Mouse (Mus musculus) stomach, embryonic 16.5 days (tissue): ENCODE results near the gene Olfr649. TPM values are rescaled to one million over a fixed set of nuclear protein-coding genes. Genes with fewer than 3 reads are reported as not detected.

Experiments
- ATAC-seq: fragments of 200-750 bp; cut with Nextera tagmentation; 2 replicates; pipeline ENCODE4 v1.8.0; 2017; ENCODE audit warnings: moderate number of reproducible peaks, moderate TSS enrichment; ENCODE audit not compliant: insufficient read depth, low FRiP score
- H3K27ac ChIP-seq: fragments of 300-500 bp; sonication (generic); 2 replicates; pipeline ENCODE4 v1.5.1; 2014; ENCODE audit warnings: low read length
- H3K27me3 ChIP-seq: fragments of 300-500 bp; sonication (generic); 2 replicates; pipeline ENCODE4 v1.6.1; 2014; ENCODE audit warnings: low read length, control low read depth, mixed read lengths; ENCODE audit not compliant: control insufficient read depth, insufficient read depth
- H3K36me3 ChIP-seq: fragments of 300-500 bp; sonication (generic); 2 replicates; pipeline ENCODE4 v1.6.1; 2014; ENCODE audit warnings: low read length; ENCODE audit not compliant: control insufficient read depth, insufficient read depth
- H3K4me1 ChIP-seq: fragments of 300-500 bp; sonication (generic); 2 replicates; pipeline ENCODE4 v1.6.1; 2014; ENCODE audit warnings: low read length, control low read depth, mixed read lengths; ENCODE audit not compliant: control insufficient read depth, insufficient read depth
- H3K4me2 ChIP-seq: fragments of 300-500 bp; sonication (generic); 2 replicates; pipeline ENCODE4 v1.6.1; 2014; ENCODE audit warnings: low read depth, low read length, mixed read lengths
- H3K4me3 ChIP-seq: fragments of 300-500 bp; sonication (generic); replicated peaks from 2 replicates; pipeline ENCODE4 v1.5.1; 2014; ENCODE audit warnings: mild to moderate bottlenecking, low read length
- H3K9ac ChIP-seq: fragments of 300-500 bp; sonication (generic); 2 replicates; pipeline ENCODE4 v1.6.1; 2014; ENCODE audit warnings: low read length
- H3K9me3 ChIP-seq: fragments of 300-500 bp; sonication (generic); replicated peaks from 2 replicates; pipeline ENCODE4 v1.6.1; 2016; ENCODE audit warnings: low read length, control low read depth; ENCODE audit not compliant: control insufficient read depth
- WGBS: fragments of 180-500 bp; shearing (Covaris S2); extraction: QIAGEN DNeasy Blood & Tissue Kit; methylation state at CpG from one replicate; pipeline ENCODE4 v1.1.7; 2014; 5-methylcytosine and 5-hydroxymethylcytosine counted together
- polyA plus RNA-seq: library from polyadenylated mRNA; unstranded; fragments of >200 nt; fragmentation: Nextera tagmentation; extraction: Ambion mirVana; gene quantifications from 2 replicates; pipeline ENCODE4 v1.2.1, GENCODE M21; 2015

Gene Olfr649
- polyA plus RNA-seq, 1 experiment from 2014 or later = not detected

GRCm38 (mm10) chr7:104206197-104206596 is 10.4 kb upstream of the Olfr649 start:
- Histone ChIP-seq H3K27me3 (no peaks in the 10 kb centered on the region), H3K4me3 (no peak overlapping the region), H3K27ac (no peak overlapping the region), H3K36me3 (no peaks in the 10 kb centered on the region), H3K4me1 (no peaks in the 10 kb centered on the region), H3K4me2 (no peak overlapping the region), H3K9me3 (no peaks in the 10 kb centered on the region), H3K9ac (no peak overlapping the region)
- 90% methylated on average over 7 of the region's 7 CpGs for WGBS
- no peak for ATAC-seq

DNA sequence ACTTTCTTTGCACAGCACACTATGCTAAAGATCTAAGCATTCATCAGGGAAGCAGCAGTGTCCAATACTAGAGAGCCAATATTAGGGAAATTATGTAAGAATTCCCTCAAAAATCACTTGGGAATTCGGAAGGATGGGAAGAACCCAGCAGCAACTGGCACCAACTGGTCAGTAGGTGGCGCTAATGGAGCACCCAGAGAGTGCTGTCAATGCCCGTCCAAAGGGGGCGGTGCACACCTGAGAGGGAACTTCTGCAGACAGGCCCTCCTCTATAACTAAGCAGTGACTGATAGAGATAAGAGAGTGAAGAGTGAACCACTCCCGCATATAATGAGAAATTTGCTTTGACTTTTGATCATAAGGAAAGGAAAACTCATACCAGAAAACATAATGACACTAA is 4.0 kb upstream of the Olfr649 start:
- Histone ChIP-seq H3K9ac (no peak overlapping the region), H3K4me3 (no peak overlapping the region), H3K4me1 (no peaks in the 10 kb centered on the region), H3K27ac (no peak overlapping the region), H3K9me3 (no peaks in the 10 kb centered on the region), H3K27me3 (no peaks in the 10 kb centered on the region), H3K4me2 (no peak overlapping the region), H3K36me3 (no peaks in the 10 kb centered on the region)
- 4% methylated on average over 5 of the region's 5 CpGs for WGBS
- ATAC-seq = peak; percentile 44; the same call in 1 of the 2 replicates

GRCm38 (mm10) chr7:104191275-104191674 is 4.5 kb downstream of the Olfr649 start:
- no peak for ATAC-seq
- no peaks in the 10 kb centered on the region for H3K36me3 ChIP-seq
- no peaks in the 10 kb centered on the region for H3K4me1 ChIP-seq
- no peak overlapping the region for H3K9ac ChIP-seq
- no peak overlapping the region for H3K4me3 ChIP-seq
- no peak overlapping the region for H3K27ac ChIP-seq
- 54% methylated on average over 9 of the region's 9 CpGs for WGBS
- no peaks in the 10 kb centered on the region for H3K27me3 ChIP-seq
- no peaks in the 10 kb centered on the region for H3K9me3 ChIP-seq
- H3K4me2 ChIP-seq = no peak overlapping the region

GRCm38 (mm10) chr7:104183292-104183691 is 12.5 kb downstream of the Olfr649 start, which contains the start of gene Olfr648:
Gene Olfr648, minus strand, starts transcription at chr7:104183392.
- Histone ChIP-seq H3K36me3 (no peaks in the 10 kb centered on the region), H3K27ac (no peak within 1 kb of the TSS), H3K27me3 (no peaks in the 10 kb centered on the region), H3K4me1 (no peaks in the 10 kb centered on the region), H3K9me3 (no peaks in the 10 kb centered on the region), H3K4me2 (no peak within 1 kb of the TSS), H3K9ac (no peak within 1 kb of the TSS), H3K4me3 (no peak within 1 kb of the TSS)
- ATAC-seq = no peak
- 92% methylated on average over 2 of the region's 2 CpGs for WGBS

GRCm38 (mm10) chr7:104179074-104179473 is 16.7 kb downstream of the Olfr649 start:
- Histone ChIP-seq H3K9me3 (no peaks in the 10 kb centered on the region), H3K27ac (no peak overlapping the region), H3K27me3 (no peaks in the 10 kb centered on the region), H3K36me3 (no peaks in the 10 kb centered on the region), H3K9ac (no peak overlapping the region), H3K4me3 (no peak overlapping the region), H3K4me1 (no peaks in the 10 kb centered on the region), H3K4me2 (no peak overlapping the region)
- WGBS = 81% methylated on average over 1 of the region's 1 CpGs
- ATAC-seq = no peak

GRCm38 (mm10) chr7:104178422-104179054 is 17.2 kb downstream of the Olfr649 start:
- WGBS = 71% methylated on average over 5 of the region's 5 CpGs
- Histone ChIP-seq H3K9me3 (no peaks in the 10 kb centered on the region), H3K36me3 (no peaks in the 10 kb centered on the region)

DNA sequence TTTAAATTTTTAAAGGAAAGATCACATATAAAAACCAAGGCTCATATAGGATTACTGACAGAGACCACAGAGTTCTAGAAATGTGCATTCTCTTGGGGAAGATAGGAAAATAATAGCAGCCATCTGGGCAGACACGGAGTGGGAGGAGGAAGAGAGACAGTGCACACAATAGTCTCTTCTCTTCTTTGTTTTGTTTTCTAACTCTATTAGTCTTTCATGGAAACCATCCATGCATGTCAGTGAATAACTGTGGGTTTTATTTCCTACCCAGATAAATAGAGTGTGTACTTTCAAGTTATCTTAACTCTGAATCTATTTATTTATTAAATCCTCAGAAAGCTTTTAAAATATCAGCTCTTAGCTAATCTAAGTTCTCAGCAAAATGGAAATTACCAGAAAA is 20.7 kb downstream of the Olfr649 start:
- no peaks in the 10 kb centered on the region for H3K9me3 ChIP-seq
- no peak overlapping the region for H3K27ac ChIP-seq
- no peaks in the 10 kb centered on the region for H3K27me3 ChIP-seq
- H3K4me3 ChIP-seq = no peak overlapping the region
- H3K36me3 ChIP-seq = no peaks in the 10 kb centered on the region
- no peak overlapping the region for H3K9ac ChIP-seq
- ATAC-seq = no peak
- WGBS = 64% methylated on average over 1 of the region's 1 CpGs
- H3K4me1 ChIP-seq = no peaks in the 10 kb centered on the region
- no peak overlapping the region for H3K4me2 ChIP-seq

More at GRCm38 (mm10) chr7:104178422-104179054, 17.2 kb downstream of the Olfr649 start:
- Histone ChIP-seq H3K4me1 (no peaks in the 10 kb centered on the region), H3K4me3 (no peak overlapping the region), H3K27me3 (no peaks in the 10 kb centered on the region), H3K27ac (no peak overlapping the region), H3K4me2 (no peak overlapping the region), H3K9ac (no peak overlapping the region)
- no peak for ATAC-seq

- Histone ChIP-seq H3K4me1 (no peaks in the 10 kb centered on the region), H3K4me3 (no peak overlapping the region), H3K4me2 (no peak overlapping the region), H3K9ac (no peak overlapping the region), H3K9me3 (no peaks in the 10 kb centered on the region), H3K27ac (no peak overlapping the region), H3K27me3 (no peaks in the 10 kb centered on the region), H3K36me3 (no peaks in the 10 kb centered on the region)
- WGBS = 67% methylated on average over 6 of the region's 6 CpGs
- no peak for ATAC-seq
Measured at GRCm38 (mm10) chr7:104169634-104170204, 26.1 kb downstream of the Olfr649 start.

DNA sequence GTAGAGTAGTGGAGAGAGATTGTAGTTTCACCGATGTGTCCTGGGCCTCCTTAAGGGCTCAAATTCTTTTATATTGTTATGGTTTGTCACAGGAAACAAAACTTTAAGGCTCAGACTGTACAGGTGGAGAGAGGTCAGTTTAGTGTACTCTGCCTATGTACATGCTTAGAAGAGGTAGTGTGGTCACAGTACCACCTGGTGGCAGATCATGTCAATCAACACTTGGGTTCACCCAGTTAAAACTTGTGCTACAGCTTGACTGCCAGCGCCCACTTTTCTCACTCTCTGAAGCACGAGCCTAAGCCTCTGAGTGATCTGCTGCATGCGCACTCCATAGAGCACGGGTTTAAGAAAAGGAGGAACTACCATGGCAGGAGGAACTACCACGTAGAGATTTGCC is 28.7 kb downstream of the Olfr649 start:
- ATAC-seq = no peak
- H3K27ac ChIP-seq = no peak overlapping the region
- no peak overlapping the region for H3K4me3 ChIP-seq
- no peak overlapping the region for H3K9ac ChIP-seq
- no peaks in the 10 kb centered on the region for H3K4me1 ChIP-seq
- H3K36me3 ChIP-seq = no peaks in the 10 kb centered on the region
- no peaks in the 10 kb centered on the region for H3K9me3 ChIP-seq
- H3K27me3 ChIP-seq = no peaks in the 10 kb centered on the region
- WGBS = 77% methylated on average over 6 of the region's 6 CpGs
- no peak overlapping the region for H3K4me2 ChIP-seq
